Mouse (Mus musculus) cerebellum, postnatal 36 days (tissue): ENCODE results near the gene Cmip.

Experiments used
- DNase-seq, 2 experiments: peaks; one replicate each; pipeline ENCODE4 v3.0.0; 2021 to 2022; ENCODE audit warnings: mixed read lengths in 2 of 2

Gene Cmip

GRCm38 (mm10) chr8:117471655-117472054 is 214.8 kb downstream of the Cmip start:
- DNase-seq = no peak

DNA sequence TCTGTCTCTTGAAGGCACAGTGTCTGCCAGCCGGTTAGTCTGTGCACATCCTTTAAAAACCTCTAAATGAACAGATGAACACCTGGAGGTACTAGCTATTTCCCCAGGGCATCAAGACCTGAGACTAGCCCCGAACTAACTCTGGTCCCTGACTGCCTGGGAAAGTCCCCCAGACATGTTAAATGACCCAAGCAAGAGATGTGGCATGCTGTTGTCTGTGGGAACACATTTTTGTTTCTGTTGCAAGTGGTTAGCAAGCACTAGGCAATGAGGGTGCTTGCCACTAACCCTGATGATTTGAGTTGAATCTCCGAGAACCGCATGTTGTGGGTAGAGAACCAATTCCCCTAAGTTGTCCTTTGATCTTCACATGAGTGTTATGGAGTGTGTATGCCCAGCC is 215.5 kb downstream of the Cmip start:
- DNase-seq = no peak

DNA sequence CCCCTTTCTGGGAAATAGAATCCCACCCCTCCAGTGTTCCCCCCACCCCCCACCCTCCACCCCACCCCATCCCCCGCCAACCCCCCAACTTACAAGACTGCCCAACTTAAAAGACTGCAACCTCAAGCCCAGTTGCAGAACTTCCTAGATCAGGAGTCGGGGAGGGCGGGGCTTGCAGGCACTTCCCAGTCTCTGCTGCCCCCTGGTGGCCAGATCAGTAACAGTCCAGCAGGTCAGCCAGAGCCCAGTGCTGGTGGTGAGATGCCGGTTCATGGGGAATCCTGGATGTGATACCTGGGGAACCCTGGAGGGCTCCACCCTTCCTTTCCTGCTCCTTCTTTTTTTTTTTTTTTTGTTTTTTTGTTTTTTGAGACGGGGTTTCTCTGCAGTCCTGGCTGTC is 218.1 kb downstream of the Cmip start:
- DNase-seq = peak; percentile 92 to 94

DNA sequence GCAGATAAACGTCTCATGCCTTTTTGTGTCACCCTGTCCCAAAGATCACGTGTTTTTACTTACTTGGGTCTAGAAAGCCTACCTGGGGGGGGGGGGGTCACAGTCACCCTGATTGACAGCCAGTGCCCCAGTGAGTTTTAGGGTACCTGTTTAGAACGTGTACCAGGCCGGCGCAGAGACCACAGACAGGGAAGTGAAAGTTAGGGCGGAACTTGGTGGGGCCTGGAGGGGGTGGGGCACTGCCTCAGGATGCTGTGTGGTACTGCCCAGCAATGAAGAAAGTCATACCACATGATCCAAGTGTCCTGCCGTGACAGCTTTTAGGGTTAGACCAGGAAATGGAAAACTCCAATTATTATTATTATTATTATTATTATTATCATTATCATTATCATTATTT is 219.0 kb downstream of the Cmip start:
- DNase-seq = no peak

- no peak for DNase-seq
These were observed 221.2 kb downstream of the Cmip start for GRCm38 (mm10) chr8:117478082-117478481.

GRCm38 (mm10) chr8:117479996-117480395 is 223.1 kb downstream of the Cmip start:
- DNase-seq = no peak

DNA sequence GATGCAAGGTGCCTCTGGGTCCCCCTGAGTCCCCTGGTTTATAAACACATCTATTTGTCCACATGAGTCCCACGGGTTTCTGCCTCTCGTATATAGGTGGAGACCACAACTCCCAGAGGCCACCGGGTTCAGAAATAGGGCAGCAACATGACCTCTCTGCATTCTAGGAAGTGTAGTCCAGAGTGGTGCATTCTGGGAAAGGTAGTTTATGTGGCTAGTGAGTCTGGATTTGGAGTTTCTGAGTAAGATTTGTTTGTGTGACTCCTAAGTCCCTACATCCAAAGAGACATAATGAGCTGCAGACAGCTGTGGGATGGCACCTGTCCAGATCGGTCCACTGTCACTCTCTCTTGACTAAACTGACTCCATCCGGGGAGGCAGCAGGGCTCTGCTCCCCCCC is 223.7 kb downstream of the Cmip start:
- DNase-seq = no peak

DNA sequence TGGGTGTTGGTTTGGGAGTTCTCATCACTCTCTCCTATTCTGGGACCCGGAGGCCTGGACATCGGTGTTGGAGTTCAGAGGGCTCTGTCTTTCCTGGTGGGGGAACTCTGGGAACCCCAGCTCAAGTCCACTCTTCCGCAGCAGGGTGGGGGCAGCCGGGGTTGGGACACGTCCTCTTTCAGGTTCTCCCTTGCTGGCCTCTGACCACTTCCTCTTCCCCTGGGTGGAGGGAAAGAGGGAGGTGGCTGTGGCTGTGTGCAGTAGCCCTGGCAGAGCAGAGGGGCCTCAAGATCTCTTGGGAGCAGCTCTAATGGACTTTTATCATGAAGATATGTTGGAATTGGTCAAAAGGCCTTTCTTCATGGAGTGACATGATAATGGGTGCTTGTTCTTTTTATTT is 225.0 kb downstream of the Cmip start:
- no peak for DNase-seq

DNA sequence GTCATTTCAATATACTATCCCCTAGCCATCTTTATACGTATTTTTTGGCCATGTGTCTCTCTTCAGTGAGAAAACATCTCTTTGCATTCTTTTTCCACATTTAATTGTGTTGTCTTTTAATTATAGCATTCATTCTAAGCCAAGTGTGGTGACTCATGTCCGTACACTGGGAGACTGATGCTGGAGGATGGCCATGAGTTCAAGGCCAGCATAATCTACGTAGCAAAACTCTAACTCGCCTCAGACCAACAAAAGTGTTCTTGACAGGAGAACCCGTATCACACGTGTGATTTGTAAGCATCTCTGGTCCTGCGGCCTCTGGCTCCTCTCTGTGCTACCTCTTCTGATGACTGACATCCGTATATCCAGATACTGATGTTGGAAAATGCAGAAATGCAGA is 227.9 kb downstream of the Cmip start:
- DNase-seq = no peak

GRCm38 (mm10) chr8:117485316-117485715 is 228.5 kb downstream of the Cmip start:
- no peak for DNase-seq

- DNase-seq = no peak
These were observed 231.6 kb downstream of the Cmip start for GRCm38 (mm10) chr8:117488246-117489005.

DNA sequence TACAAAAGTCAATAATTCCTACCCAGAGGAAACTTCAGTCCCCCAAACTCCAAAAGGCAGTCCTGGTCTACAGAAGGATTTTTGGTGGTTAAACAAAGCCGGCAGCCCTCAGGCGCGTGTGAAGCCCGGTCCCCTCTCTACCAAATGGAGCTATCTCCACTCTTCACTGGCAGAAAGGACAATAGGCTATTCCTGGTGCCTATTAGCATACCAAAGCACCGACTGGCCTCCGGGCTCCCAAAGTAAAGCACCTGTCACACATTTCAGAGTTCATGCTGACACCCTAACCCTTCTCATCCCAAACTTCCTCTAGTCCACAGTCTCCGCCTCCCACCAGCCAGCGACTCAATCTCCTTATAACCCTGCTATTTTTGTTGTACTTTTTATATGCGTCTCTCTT is 236.7 kb downstream of the Cmip start:
- DNase-seq = no peak

DNA sequence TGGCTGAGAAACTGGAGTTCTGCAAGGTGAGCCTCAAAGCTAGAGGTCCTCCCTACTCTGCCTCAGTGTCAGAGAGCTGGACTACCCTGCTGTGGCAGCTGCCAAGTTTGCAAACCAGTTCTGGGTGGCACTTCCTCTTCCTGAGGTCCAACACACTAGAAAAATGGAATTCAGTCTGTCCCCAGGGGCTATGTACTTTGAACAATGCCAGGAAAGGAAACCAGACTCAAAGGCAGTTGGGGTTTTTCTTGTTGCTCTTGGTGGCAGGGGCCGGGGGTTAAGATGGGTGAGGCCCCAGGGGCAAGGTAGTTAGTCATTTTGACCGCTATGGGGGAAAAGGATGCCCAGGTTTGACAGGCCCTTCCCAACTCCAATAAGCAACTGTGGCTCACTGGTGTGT is 238.0 kb downstream of the Cmip start:
- no peak for DNase-seq

DNA sequence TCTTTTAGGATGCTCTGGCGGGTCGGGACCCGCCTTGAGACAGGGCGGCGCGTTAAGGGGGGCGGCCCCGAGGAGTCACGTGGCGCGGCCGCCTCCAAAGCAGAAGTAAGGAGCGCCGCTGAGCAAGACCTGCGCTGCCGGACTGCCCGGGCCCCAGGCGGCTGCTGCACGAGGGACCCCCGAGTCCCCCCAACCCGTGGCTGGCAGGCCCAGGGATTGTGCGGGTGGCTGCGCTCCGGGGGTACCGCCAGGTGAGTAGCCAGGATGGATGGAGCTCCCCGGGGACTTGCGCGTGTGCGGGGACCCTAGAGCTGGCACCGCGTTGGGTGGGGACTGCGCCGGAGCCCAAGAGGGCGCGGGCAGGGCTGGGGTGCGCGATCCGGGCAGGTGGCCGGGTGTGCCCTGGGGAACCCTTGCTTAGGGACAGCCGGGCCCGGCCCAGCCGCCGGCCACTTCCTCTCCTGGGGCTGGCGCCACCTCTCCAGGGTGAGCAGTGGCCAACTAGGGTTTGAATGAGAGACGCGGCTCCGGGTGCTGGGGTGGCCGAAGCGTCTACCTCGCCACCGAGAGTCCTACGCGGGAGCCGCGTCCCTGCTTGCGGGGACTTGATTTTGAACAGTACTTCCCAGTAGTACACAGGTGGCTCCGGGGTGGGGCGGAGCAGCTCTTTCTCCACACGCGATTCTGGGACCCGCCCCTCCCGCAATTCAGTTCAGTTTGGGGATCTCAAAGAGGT is 241.5 kb downstream of the Cmip start, which contains the start of gene Plcg2:
Gene Plcg2, plus strand, starts transcription at position 113 of the 736 bp plus-strand sequence.
- peak in 1 of 2 experiments; percentile 7 for DNase-seq

DNA sequence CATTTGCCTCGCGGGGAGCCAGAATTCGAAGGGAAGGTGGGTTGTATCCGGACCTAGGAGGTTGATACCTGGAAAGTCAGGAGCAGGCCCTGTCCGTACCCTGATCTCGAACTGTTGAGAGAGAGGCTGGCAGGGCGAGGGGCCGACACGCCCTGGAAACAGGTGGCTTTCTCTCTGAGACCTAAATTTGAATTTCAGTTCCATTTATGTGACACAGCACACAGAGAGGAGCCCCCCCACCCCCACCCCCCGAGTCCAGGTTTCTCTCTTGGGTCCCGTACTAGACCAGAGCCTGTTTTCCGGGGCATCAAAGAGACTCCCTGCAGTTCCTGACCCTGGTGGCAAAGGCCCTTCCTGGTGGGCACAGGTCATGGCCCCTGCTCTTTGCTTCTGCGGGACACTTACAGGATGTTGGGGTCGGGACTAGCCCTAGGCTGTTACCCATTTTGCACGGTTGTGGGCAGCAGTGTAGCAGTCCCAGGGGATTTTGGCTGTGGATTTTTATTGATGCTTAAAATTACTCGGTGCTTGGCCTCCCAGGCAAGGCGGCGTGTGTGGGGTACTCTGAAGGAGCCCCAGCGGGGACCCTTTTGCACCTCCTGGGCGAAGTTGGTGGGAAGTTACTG is 242.2 kb downstream of the Cmip start:
- no peak for DNase-seq

DNA sequence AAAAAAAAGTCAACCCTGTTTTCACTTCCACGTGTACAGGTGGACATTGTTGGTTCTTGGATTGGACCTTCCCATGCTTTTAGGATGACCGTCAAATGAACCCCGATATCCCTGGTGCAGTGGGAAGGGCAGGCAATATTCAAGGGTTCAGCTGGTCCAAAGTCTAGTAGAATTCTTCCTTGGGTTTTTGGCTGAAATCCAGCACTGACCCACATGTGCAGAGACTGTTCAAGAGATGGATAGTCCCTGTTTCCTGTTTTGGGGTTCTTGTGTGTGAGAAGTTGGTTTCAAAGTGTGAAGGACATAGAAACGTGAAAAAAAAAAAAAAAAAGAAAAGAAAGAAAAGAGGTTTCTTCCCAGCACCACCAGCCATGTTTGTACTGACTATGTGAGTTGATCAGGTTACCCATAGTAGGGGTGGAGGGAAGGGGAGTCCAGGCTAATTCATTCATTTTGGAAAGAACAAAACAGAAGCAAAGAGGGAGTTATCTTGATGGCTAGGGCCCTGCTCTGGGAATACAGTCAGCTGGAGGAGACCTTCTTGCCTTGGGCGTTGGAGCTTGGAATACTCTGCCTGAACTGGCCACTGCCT is 243.5 kb downstream of the Cmip start:
- no peak for DNase-seq

- no peak for DNase-seq
These were observed 244.5 kb downstream of the Cmip start for GRCm38 (mm10) chr8:117501323-117501722.

- DNase-seq = no peak
These were observed 246.7 kb downstream of the Cmip start for GRCm38 (mm10) chr8:117503405-117504069.

DNA sequence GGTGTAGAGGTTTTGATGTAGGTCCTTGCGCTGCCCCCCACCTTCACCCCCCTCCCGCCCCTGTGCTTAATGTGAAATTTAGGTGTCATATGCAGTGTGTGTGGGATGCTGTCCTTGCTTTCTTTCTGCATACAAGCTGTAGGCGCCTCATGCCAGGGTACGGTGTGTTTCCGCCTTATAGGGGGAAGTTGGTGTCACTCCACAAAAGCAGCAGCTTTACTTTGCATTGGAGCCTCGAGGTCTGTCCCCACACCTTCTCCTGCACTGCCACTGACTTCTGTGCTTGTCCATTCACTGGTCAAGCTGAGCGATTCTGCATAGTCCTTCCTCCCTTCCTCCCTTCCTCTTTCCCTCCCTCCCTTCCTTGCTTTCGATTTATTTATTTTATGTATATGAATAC is 250.8 kb downstream of the Cmip start:
- DNase-seq = no peak
